Mouse (Mus musculus) liver, embryonic 14.5 days (tissue): ENCODE data around the gene Alkbh3. TPM values are rescaled to one million over a fixed set of nuclear protein-coding genes. Genes with fewer than 3 reads are reported as not detected.

Experiments
- ATAC-seq: fragments of 200-750 bp; cut with Nextera tagmentation; 2 replicates; pipeline ENCODE4 v1.8.0; 2017; ENCODE audit warnings: moderate number of reproducible peaks, mild to moderate bottlenecking, moderate library complexity; ENCODE audit not compliant: insufficient read depth
- DNase-seq, 3 experiments: peaks; one replicate each; pipeline ENCODE4 v3.0.0-alpha.2; 2012 to 2013; ENCODE audit warnings: low read depth in 3 of 3, low spot score in 3 of 3
- H3K27ac ChIP-seq: fragments of 300-500 bp; sonication (generic); 2 replicates; pipeline ENCODE4 v1.5.1; 2014; ENCODE audit warnings: moderate library complexity, mild to moderate bottlenecking, control low read depth, inconsistent platforms
- H3K27me3 ChIP-seq: fragments of 300-500 bp; sonication (generic); 2 replicates; pipeline ENCODE4 v1.6.1; 2014; ENCODE audit warnings: mild to moderate bottlenecking, low read length, moderate library complexity; ENCODE audit not compliant: control insufficient read depth, insufficient read depth
- H3K36me3 ChIP-seq: fragments of 300-500 bp; sonication (generic); replicated peaks from 2 replicates; pipeline ENCODE4 v1.6.1; 2014; ENCODE audit warnings: low read depth; ENCODE audit not compliant: control insufficient read depth, insufficient read depth
- H3K4me1 ChIP-seq, 2 experiments: fragments of 200-500 bp in 1 of 2; fragments of 300-500 bp in 1 of 2; sonication (generic) in 1 of 2; replicated peaks; 2 replicates each; pipeline ENCODE4 v1.6.1; 2012 to 2014; ENCODE audit warnings: antibody characterized with exemption in 1 of 2, inconsistent platforms in 1 of 2, low read length in 1 of 2; ENCODE audit not compliant: control insufficient read depth in 2 of 2, insufficient read depth in 2 of 2
- H3K4me2 ChIP-seq: fragments of 300-500 bp; sonication (generic); 2 replicates; pipeline ENCODE4 v1.6.1; 2014; ENCODE audit warnings: low read depth, mild to moderate bottlenecking, control low read depth, moderate library complexity
- H3K4me3 ChIP-seq, 2 experiments: fragments of 200-500 bp in 1 of 2; fragments of 300-500 bp in 1 of 2; sonication (generic) in 1 of 2; 2 replicates each; pipeline ENCODE4 v1.5.1; 2012 to 2014; ENCODE audit warnings: low read depth in 2 of 2, low read length in 2 of 2, mild to moderate bottlenecking in 2 of 2, control low read depth in 1 of 2, inconsistent platforms in 1 of 2, moderate library complexity in 1 of 2; ENCODE audit not compliant: insufficient read depth in 1 of 2
- H3K9ac ChIP-seq: fragments of 300-500 bp; sonication (generic); replicated peaks from 2 replicates; pipeline ENCODE4 v1.6.1; 2014; ENCODE audit warnings: mild to moderate bottlenecking, control low read depth, moderate library complexity
- H3K9me3 ChIP-seq: fragments of 300-500 bp; sonication (generic); 2 replicates; pipeline ENCODE4 v1.6.1; 2016; ENCODE audit warnings: low read length, mixed read lengths; ENCODE audit not compliant: control insufficient read depth
- CTCF ChIP-seq: IDR thresholded peaks from 2 replicates; pipeline ENCODE4 v1.5.1; 2016; ENCODE audit warnings: antibody characterized with exemption, low read depth, control low read depth
- EP300 ChIP-seq: IDR thresholded peaks from 2 replicates; pipeline ENCODE4 v1.6.1; 2016; ENCODE audit warnings: antibody characterized with exemption, low read depth
- WGBS: fragments of 180-500 bp; shearing (Covaris S2); extraction: QIAGEN DNeasy Blood & Tissue Kit; methylation state at CpG from one replicate; pipeline ENCODE4 v1.1.7; 2014; ENCODE audit not compliant: insufficient replicate concordance; 5-methylcytosine and 5-hydroxymethylcytosine counted together
- polyA plus RNA-seq, 2 experiments: library from polyadenylated mRNA; depleted of rRNA in 1 of 2; stranded (reverse) in 1 of 2; unstranded in 1 of 2; fragments of >200 nt; fragmentation: Nextera tagmentation in 1 of 2; extraction: Ambion mirVana in 1 of 2; gene quantifications; 2 replicates each; pipeline versions ENCODE4 v1.2.1 to v1.2.3; 2012 to 2014

The Alkbh3 gene
- polyA plus RNA-seq, 2 experiments = 21.4 to 32.1 TPM

- DNase-seq (no peak), ATAC-seq (no peak)
- TF ChIP-seq CTCF (no peak), EP300 (no peak)
- peaks cover 2% of the 10 kb centered on the region; the same call in 1 of the 2 replicates for H3K36me3 ChIP-seq
- H3K9ac ChIP-seq = no peak overlapping the region
- H3K27ac ChIP-seq = no peak overlapping the region
- no peak overlapping the region for H3K4me2 ChIP-seq
- no peaks in the 10 kb centered on the region for H3K4me1 ChIP-seq
- H3K4me3 ChIP-seq = no peak overlapping the region
- H3K27me3 ChIP-seq = no peaks in the 10 kb centered on the region
- no peaks in the 10 kb centered on the region for H3K9me3 ChIP-seq
- 60% methylated on average over 3 of the region's 3 CpGs for WGBS
These were observed 17.8 kb downstream of the Alkbh3 start for GRCm38 (mm10) chr2:93992810-93993209.

GRCm38 (mm10) chr2:93992259-93992658 lies 18.3 kb downstream of the Alkbh3 start:
- Histone ChIP-seq H3K9me3 (no peaks in the 10 kb centered on the region), H3K4me2 (no peak overlapping the region), H3K9ac (no peak overlapping the region), H3K4me3 (no peak overlapping the region), H3K27ac (no peak overlapping the region), H3K36me3 (peaks cover 2% of the 10 kb centered on the region; the same call in 1 of the 2 replicates), H3K27me3 (no peaks in the 10 kb centered on the region), H3K4me1 (no peaks in the 10 kb centered on the region)
- no peak for TF ChIP-seq EP300
- TF ChIP-seq CTCF = no peak
- ATAC-seq (no peak), DNase-seq (no peak)
- WGBS = 55% methylated on average over 5 of the region's 5 CpGs

GRCm38 (mm10) chr2:93991336-93991735 lies 19.3 kb downstream of the Alkbh3 start:
- peaks cover 2% of the 10 kb centered on the region; the same call in 1 of the 2 replicates for H3K36me3 ChIP-seq
- no peak overlapping the region for H3K9ac ChIP-seq
- H3K9me3 ChIP-seq = no peaks in the 10 kb centered on the region
- H3K27ac ChIP-seq = no peak overlapping the region
- WGBS = 70% methylated on average over 3 of the region's 3 CpGs
- H3K4me1 ChIP-seq = no peaks in the 10 kb centered on the region
- no peaks in the 10 kb centered on the region for H3K27me3 ChIP-seq
- no peak overlapping the region for H3K4me3 ChIP-seq
- DNase-seq (no peak), ATAC-seq (no peak)
- TF ChIP-seq CTCF (no peak), EP300 (no peak)
- H3K4me2 ChIP-seq = no peak overlapping the region

GRCm38 (mm10) chr2:93988440-93988839 lies 22.2 kb downstream of the Alkbh3 start:
- TF ChIP-seq CTCF (no peak), EP300 (no peak)
- H3K4me2 ChIP-seq = no peak overlapping the region
- no peaks in the 10 kb centered on the region for H3K9me3 ChIP-seq
- 88% methylated on average over 2 of the region's 2 CpGs for WGBS
- DNase-seq = no peak
- H3K4me3 ChIP-seq = no peak overlapping the region
- H3K9ac ChIP-seq = no peak overlapping the region
- peaks cover 2% of the 10 kb centered on the region; the same call in 1 of the 2 replicates for H3K36me3 ChIP-seq
- H3K4me1 ChIP-seq = no peaks in the 10 kb centered on the region
- ATAC-seq = no peak
- no peak overlapping the region for H3K27ac ChIP-seq
- H3K27me3 ChIP-seq = no peaks in the 10 kb centered on the region

GRCm38 (mm10) chr2:93982457-93983235 lies 28.0 kb downstream of the Alkbh3 start:
- Histone ChIP-seq H3K4me2 (no peak overlapping the region), H3K36me3 (peaks cover 4% of the 10 kb centered on the region), H3K27ac (no peak overlapping the region), H3K4me1 (no peaks in the 10 kb centered on the region), H3K27me3 (no peaks in the 10 kb centered on the region), H3K9me3 (no peaks in the 10 kb centered on the region), H3K4me3 (no peak overlapping the region), H3K9ac (no peak overlapping the region)
- DNase-seq (no peak), ATAC-seq (no peak)
- TF ChIP-seq EP300 (no peak), CTCF (no peak)
- WGBS = 68% methylated on average over 4 of the region's 4 CpGs
